Mouse (Mus musculus) kidney, embryonic 15.5 days (tissue): ENCODE data around the gene Ccnc. TPM values are rescaled to one million over a fixed set of nuclear protein-coding genes. Genes with fewer than 3 reads are reported as not detected.
A peak's percentile ranks its signal among the peaks of the same experiment; 100 is the strongest.
"Not testable (repeated sequence)": the region's sequence is repeated elsewhere in the genome, so short reads cannot be mapped to it uniquely, and the experiment has no call there.

Source experiments
- ATAC-seq: fragments of 200-750 bp; cut with Nextera tagmentation; replicated peaks from 2 replicates; pipeline ENCODE4 v1.8.0; 2017; ENCODE audit warnings: moderate TSS enrichment; ENCODE audit not compliant: low FRiP score
- H3K27ac ChIP-seq: fragments of 300-500 bp; sonication (generic); 2 replicates; pipeline ENCODE4 v1.5.1; 2015; ENCODE audit warnings: mild to moderate bottlenecking, inconsistent platforms
- H3K27me3 ChIP-seq: fragments of 300-500 bp; sonication (generic); 2 replicates; pipeline ENCODE4 v1.6.1; 2015; ENCODE audit warnings: inconsistent platforms
- H3K36me3 ChIP-seq: fragments of 300-500 bp; sonication (generic); 2 replicates; pipeline ENCODE4 v1.6.1; 2015; ENCODE audit warnings: inconsistent platforms
- H3K4me1 ChIP-seq: fragments of 300-500 bp; sonication (generic); 2 replicates; pipeline ENCODE4 v1.6.1; 2015; ENCODE audit warnings: inconsistent platforms
- H3K4me2 ChIP-seq: fragments of 300-500 bp; sonication (generic); 2 replicates; pipeline ENCODE4 v1.6.1; 2015; ENCODE audit warnings: moderate library complexity, mild to moderate bottlenecking, inconsistent platforms
- H3K4me3 ChIP-seq: fragments of 300-500 bp; sonication (generic); replicated peaks from 2 replicates; pipeline ENCODE4 v1.5.1; 2015; ENCODE audit warnings: mild to moderate bottlenecking, inconsistent platforms
- H3K9ac ChIP-seq: fragments of 300-500 bp; sonication (generic); 2 replicates; pipeline ENCODE4 v1.6.1; 2015; ENCODE audit warnings: mild to moderate bottlenecking, inconsistent platforms
- H3K9me3 ChIP-seq: fragments of 300-500 bp; sonication (generic); replicated peaks from 2 replicates; pipeline ENCODE4 v1.6.1; 2016; ENCODE audit warnings: inconsistent platforms
- WGBS: fragments of 180-500 bp; shearing (Covaris S2); methylation state at CpG from one replicate; pipeline ENCODE4 v1.1.7; 2015; ENCODE audit warnings: mixed read lengths; 5-methylcytosine and 5-hydroxymethylcytosine counted together
- polyA plus RNA-seq: library from polyadenylated mRNA; unstranded; fragments of >200 nt; fragmentation: Nextera tagmentation; extraction: Ambion mirVana; gene quantifications from 2 replicates; pipeline ENCODE4 v1.2.1, GENCODE M21; 2015

The Ccnc gene
- polyA plus RNA-seq, 1 experiment from 2014 or later: 41.1 TPM

GRCm38 (mm10) chr4:21687783-21688702 is 39.5 kb upstream of the Ccnc start:
- no peak overlapping the region for H3K27ac ChIP-seq
- H3K36me3 ChIP-seq: no peaks in the 10 kb centered on the region
- no peaks in the 10 kb centered on the region for H3K9me3 ChIP-seq
- H3K9ac ChIP-seq: peak overlapping the region; percentile 38; the same call in 1 of the 2 replicates
- H3K4me2 ChIP-seq: peak overlapping the region; percentile 91
- ATAC-seq: peak; percentile 81
- H3K4me3 ChIP-seq: peak overlapping the region; percentile 53
- peaks cover 100% of the 10 kb centered on the region for H3K27me3 ChIP-seq
- peaks cover 15% of the 10 kb centered on the region for H3K4me1 ChIP-seq
- under 1% methylated on average over 51 of the region's 51 CpGs for WGBS

DNA sequence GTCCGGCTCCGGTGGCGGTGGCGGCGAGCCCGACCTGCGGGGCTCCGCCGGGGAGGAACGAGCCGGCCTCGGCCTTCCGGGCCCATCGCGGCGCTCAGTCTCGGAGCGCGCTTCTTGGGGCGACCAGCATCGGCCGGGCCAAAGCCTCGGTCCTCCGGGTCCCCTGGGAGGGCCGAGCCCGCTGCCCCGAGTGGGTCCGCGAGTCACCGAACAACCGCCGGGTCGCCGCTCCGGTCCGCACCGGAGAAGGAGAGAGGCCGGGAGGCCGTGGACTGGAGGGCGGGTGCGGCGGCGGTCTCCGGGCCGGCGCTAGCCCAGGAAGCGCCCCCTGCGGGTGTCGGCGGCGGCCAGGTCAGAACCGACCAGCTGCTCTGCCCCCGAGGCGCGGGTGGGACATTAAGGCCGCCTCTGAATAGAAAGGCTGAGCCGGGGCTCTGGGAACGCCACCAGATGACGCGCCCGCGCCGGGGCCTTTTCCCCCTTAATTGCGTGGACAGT is 38.7 kb upstream of the Ccnc start:
- Histone ChIP-seq H3K4me1 (peaks cover 15% of the 10 kb centered on the region), H3K27ac (no peak overlapping the region), H3K4me2 (peak overlapping the region; percentile 91), H3K27me3 (peaks cover 98% of the 10 kb centered on the region), H3K9me3 (no peaks in the 10 kb centered on the region), H3K36me3 (no peaks in the 10 kb centered on the region), H3K4me3 (peak overlapping the region; percentile 53), H3K9ac (peak overlapping the region; percentile 38; the same call in 1 of the 2 replicates)
- under 1% methylated on average over 58 of the region's 64 CpGs for WGBS
- ATAC-seq: peak; percentile 84

- Histone ChIP-seq H3K4me3 (peak overlapping the region; percentile 53; the same call in 1 of the 2 replicates), H3K27ac (no peak overlapping the region)
- WGBS: 2% methylated on average over 18 of the region's 18 CpGs
Measured at GRCm38 (mm10) chr4:21689492-21689941, 38.0 kb upstream of the Ccnc start.

GRCm38 (mm10) chr4:21690221-21690620 is 37.3 kb upstream of the Ccnc start:
- Histone ChIP-seq H3K27ac (no peak overlapping the region), H3K27me3 (peaks cover 91% of the 10 kb centered on the region), H3K9ac (no peak overlapping the region), H3K4me1 (peaks cover 15% of the 10 kb centered on the region), H3K9me3 (no peaks in the 10 kb centered on the region), H3K4me3 (no peak overlapping the region), H3K4me2 (no peak overlapping the region), H3K36me3 (no peaks in the 10 kb centered on the region)
- ATAC-seq: no peak
- 4% methylated on average over 7 of the region's 7 CpGs for WGBS

More at GRCm38 (mm10) chr4:21689492-21689941, 38.0 kb upstream of the Ccnc start:
- Histone ChIP-seq H3K4me2 (peak overlapping the region; percentile 91; the same call in 1 of the 2 replicates), H3K27me3 (peaks cover 92% of the 10 kb centered on the region), H3K36me3 (no peaks in the 10 kb centered on the region), H3K9me3 (no peaks in the 10 kb centered on the region), H3K4me1 (peaks cover 15% of the 10 kb centered on the region), H3K9ac (no peak overlapping the region)
- ATAC-seq: no peak

GRCm38 (mm10) chr4:21695638-21696254 is 31.8 kb upstream of the Ccnc start:
- Histone ChIP-seq H3K4me3 (no peak overlapping the region), H3K4me2 (no peak overlapping the region), H3K27me3 (peaks cover 58% of the 10 kb centered on the region), H3K9ac (no peak overlapping the region), H3K36me3 (no peaks in the 10 kb centered on the region), H3K9me3 (no peaks in the 10 kb centered on the region), H3K27ac (no peak overlapping the region), H3K4me1 (no peaks in the 10 kb centered on the region)
- ATAC-seq: peak; percentile 40; the same call in 1 of the 2 replicates
- 32% methylated on average over 7 of the region's 7 CpGs for WGBS

- H3K9me3 ChIP-seq: no peaks in the 10 kb centered on the region
- H3K9ac ChIP-seq: no peak overlapping the region
- H3K4me2 ChIP-seq: no peak overlapping the region
- no peak for ATAC-seq
- H3K27ac ChIP-seq: no peak overlapping the region
- 51% methylated on average over 1 of the region's 1 CpGs for WGBS
- no peaks in the 10 kb centered on the region for H3K27me3 ChIP-seq
- H3K4me1 ChIP-seq: no peaks in the 10 kb centered on the region
- H3K36me3 ChIP-seq: no peaks in the 10 kb centered on the region
- no peak overlapping the region for H3K4me3 ChIP-seq
Measured at GRCm38 (mm10) chr4:21705046-21705445, 22.5 kb upstream of the Ccnc start.

DNA sequence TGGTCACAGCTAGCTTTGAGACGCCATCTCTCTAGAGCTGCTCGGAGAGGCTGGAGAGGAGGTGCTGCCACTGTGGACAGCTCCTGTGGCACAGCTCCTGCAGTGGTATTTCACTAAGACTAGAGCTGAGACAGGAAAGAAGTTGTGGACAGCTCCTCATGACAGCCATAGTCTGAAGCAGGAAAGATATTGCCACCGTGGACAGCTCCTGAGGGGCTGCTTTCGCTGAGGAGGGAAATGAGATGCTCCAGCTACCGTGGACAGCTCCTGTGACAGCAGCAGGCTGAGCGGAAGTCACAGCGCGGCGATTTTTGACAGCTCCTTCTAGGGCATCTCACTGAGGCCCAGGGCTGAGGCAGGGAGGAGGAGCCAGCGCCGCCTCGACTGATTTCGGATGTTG is 15.4 kb upstream of the Ccnc start:
- WGBS: 3% methylated on average over 13 of the region's 13 CpGs
- Histone ChIP-seq H3K27ac (no peak overlapping the region), H3K9me3 (no peaks in the 10 kb centered on the region), H3K4me3 (no peak overlapping the region), H3K27me3 (no peaks in the 10 kb centered on the region; the same call in 1 of the 2 replicates), H3K4me2 (0 out of 2 replicates have a peak overlapping the region, but pooled peaks have one; percentile 31), H3K36me3 (no peaks in the 10 kb centered on the region), H3K9ac (no peak overlapping the region), H3K4me1 (no peaks in the 10 kb centered on the region)
- peak; percentile 99 for ATAC-seq

- Histone ChIP-seq H3K4me2 (no peak overlapping the region), H3K27ac (no peak overlapping the region), H3K27me3 (0 out of 2 replicates have a peak, but pooled peaks cover 3% of the 10 kb centered on the region), H3K4me1 (no peaks in the 10 kb centered on the region), H3K36me3 (no peaks in the 10 kb centered on the region), H3K4me3 (no peak overlapping the region), H3K9me3 (no peaks in the 10 kb centered on the region), H3K9ac (no peak overlapping the region)
- WGBS: 57% methylated on average over 7 of the region's 7 CpGs
- no peak for ATAC-seq
Measured at GRCm38 (mm10) chr4:21722752-21723334, 4.7 kb upstream of the Ccnc start.

DNA sequence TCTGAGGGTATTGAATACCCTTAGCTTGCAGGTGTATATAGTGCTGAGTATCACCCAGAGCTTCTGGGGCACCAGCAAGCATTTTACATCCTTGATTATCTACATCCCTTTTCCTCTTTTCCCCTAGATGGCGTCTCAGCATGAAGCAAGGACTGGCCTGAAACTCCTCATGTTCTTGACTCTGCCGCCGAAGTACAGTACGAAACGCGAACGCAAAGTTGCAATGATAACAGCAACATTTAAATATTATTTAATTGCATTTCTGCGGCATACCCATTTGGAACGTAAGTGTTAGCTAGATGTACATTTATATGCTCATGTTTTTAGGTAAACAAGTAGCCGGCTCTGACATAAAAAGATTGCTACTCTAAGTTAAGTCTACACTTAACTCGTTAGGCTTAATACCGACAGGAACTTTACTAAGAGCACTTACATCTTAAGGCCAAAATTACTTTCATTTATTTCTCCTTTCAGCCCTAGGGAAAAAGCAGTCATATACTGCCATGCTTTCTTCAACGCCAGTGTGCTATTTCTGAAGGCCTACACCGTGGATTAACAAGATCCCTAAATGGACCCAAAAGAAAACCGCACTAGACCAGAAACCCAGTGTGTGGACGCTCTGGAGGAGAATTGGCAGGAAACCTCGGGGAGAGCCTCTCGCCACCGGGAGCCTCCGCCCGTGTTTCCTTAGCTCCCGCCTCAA is 438 bp upstream of the Ccnc start:
- Histone ChIP-seq H3K4me3 (peak overlapping the region; percentile 65), H3K9me3 (no peaks in the 10 kb centered on the region), H3K27me3 (0 out of 2 replicates have a peak, but pooled peaks cover 3% of the 10 kb centered on the region), H3K36me3 (no peaks in the 10 kb centered on the region), H3K27ac (peak overlapping the region; percentile 75; the same call in 1 of the 2 replicates), H3K9ac (peak overlapping the region; percentile 67; the same call in 1 of the 2 replicates), H3K4me2 (peak overlapping the region; percentile 68), H3K4me1 (peaks cover 7% of the 10 kb centered on the region)
- 1% methylated on average over 22 of the region's 22 CpGs for WGBS
- ATAC-seq: peak; percentile 61

GRCm38 (mm10) chr4:21739169-21739568 is 11.7 kb downstream of the Ccnc start:
- no peaks in the 10 kb centered on the region for H3K9me3 ChIP-seq
- H3K4me2 ChIP-seq: no peak overlapping the region
- no peak overlapping the region for H3K27ac ChIP-seq
- no peaks in the 10 kb centered on the region for H3K27me3 ChIP-seq
- H3K4me1 ChIP-seq: no peaks in the 10 kb centered on the region
- H3K4me3 ChIP-seq: no peak overlapping the region
- no peak for ATAC-seq
- H3K9ac ChIP-seq: no peak overlapping the region
- peaks cover 44% of the 10 kb centered on the region for H3K36me3 ChIP-seq
- WGBS: 85% methylated on average over 4 of the region's 4 CpGs

DNA sequence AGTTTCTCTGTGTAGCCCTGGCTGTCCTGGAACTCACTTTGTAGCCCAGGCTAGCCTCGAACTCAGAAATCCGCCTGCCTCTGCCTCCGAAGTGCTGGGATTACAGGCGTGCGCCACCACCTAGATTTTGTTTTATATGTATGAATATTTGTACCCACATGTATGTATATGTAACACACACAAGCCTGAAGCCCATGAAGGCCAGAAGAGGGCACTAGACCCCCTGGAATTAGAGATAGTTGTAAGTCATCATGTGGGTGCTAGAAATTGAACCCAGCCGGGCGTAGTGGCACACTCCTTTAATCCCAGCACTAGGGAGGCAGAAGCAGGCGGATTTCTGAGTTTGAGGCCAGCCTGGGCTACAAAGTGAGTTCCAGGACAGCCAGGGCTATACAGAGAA is 16.6 kb downstream of the Ccnc start:
- H3K4me1 ChIP-seq, H3K9me3 ChIP-seq, ATAC-seq, H3K4me2 ChIP-seq, H3K9ac ChIP-seq, H3K27ac ChIP-seq, H3K4me3 ChIP-seq, H3K27me3 ChIP-seq: not testable (repeated sequence)
- 95% methylated on average over 8 of the region's 8 CpGs for WGBS
- peaks cover 29% of the 10 kb centered on the region for H3K36me3 ChIP-seq
